Mouse (Mus musculus): Measurements from ENCODE around the gene Mpdu1.
"Not testable (repeated sequence)": the region's sequence is repeated elsewhere in the genome, so short reads cannot be mapped to it uniquely, and the experiment has no call there.

The Mpdu1 gene

DNA sequence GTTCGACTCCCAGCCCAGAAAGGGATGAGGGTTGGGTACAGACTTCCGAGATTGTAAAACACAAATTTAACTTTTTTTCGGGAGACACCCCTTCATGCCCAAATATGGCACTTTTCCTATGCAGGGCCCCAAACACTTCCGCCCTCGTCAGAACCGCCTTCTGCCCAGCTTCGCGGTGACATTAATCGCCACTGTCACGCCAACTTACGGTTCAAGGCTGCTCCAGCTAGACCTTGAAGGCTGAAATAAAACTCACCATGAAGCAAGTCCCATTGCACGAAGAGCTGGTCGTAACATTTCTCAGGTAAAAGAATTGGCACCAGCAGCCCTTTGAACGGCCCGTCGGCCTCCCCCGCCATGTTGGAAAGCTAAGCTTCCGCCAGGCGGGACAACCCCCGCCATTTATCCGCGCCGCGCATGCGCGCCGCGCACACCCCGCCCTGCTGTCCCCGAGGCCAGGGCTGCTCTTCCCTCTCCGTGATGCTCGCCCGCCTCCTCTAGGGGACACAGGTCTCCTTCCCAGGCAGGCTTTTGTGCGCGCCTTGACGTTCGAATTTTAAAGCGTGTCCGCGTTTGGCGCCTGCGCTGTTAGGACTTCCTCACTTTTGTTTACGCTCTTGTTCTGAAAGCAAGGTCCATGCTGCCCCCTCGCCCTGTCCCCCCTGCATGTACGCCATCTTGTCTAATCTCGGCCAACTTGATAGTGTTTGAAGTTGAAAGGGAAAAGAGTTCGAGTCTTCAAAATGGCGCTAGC lies at the start of gene Mpdu1:
Mpdu1 (minus strand) TSS at position 430 of the 754 bp plus-strand sequence.
- DNase-seq (ENCODE audit: low spot score in 2 of 2), result peak; percentile 93 to 95

DNA sequence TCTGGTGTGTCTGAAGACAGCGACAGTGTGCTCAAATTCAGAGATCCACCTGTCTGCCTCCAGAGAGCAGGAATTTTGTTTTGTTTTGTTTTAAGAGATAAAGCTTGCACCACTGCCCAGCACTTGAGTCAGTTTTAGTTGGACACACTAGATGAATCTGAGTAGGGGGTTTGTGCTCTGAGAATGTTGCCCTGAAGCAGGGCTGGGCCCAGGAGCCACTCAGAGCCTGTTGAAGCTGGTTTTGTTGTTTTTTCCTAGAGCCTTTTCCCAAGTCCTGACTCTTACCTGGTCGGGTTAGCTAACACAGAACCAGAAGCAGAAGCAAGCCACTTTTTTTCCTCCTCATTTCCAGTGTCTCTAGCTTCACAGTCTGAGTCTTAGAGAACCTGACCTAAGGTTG lies 48.6 kb upstream of the Mpdu1 start:
- DNase-seq (ENCODE audit: low spot score in 2 of 2), result no peak

DNA sequence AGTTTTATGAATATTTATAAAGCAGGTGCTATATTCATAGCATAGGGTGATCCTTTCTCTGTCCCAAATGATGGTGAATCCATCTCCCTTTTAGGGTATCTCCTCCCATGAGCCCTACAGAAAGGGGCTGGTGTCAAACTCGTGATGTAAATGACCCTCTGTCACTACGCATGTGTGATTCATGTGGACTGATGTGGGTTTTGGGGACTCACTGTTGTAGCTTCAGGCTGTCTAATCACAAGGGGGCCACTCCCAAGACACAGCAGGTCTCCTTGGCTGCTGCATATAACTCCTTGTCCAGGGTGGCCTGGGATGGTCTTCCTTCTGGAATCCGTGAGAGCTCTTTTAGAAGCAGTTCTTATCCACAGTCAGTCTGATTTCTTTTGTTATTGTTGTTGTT lies 48.0 kb upstream of the Mpdu1 start:
- no peak for DNase-seq (ENCODE audit: low spot score in 2 of 2)

- no peak for DNase-seq (ENCODE audit: low spot score in 2 of 2)
Observed at GRCm38 (mm10) chr11:69709554-69710446, 47.4 kb upstream of the Mpdu1 start.

- DNase-seq (ENCODE audit: low spot score in 2 of 2), result no peak
Observed at GRCm38 (mm10) chr11:69708614-69709265, 46.3 kb upstream of the Mpdu1 start.

GRCm38 (mm10) chr11:69707873-69708381 lies 45.5 kb upstream of the Mpdu1 start:
- DNase-seq (ENCODE audit: low spot score in 2 of 2), result no peak

DNA sequence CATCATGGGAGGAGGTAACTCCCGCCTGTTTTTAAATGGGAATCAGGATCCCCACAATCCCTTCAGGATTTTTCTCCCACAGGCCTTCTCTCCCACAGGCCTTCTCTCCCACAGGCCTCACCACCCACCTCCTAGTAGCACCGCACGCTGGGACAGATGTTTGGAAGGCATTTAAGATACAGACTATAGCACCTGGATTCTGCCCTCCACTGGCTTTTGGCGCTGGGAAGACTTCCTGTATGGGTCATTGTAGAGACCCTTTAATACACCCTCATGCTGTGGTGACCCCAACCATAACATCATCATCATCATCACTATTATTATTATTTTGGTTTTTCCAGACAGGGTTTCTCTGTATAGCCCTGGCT lies 45.0 kb upstream of the Mpdu1 start:
- DNase-seq (ENCODE audit: low spot score in 2 of 2), result no peak

GRCm38 (mm10) chr11:69706775-69707479 lies 44.5 kb upstream of the Mpdu1 start:
- DNase-seq (ENCODE audit: low spot score in 2 of 2), result peak in 1 of 2 experiments; percentile 35

GRCm38 (mm10) chr11:69704613-69705010 lies 42.2 kb upstream of the Mpdu1 start:
- no peak for DNase-seq (ENCODE audit: low spot score in 2 of 2)

GRCm38 (mm10) chr11:69703814-69704612 lies 41.6 kb upstream of the Mpdu1 start:
- DNase-seq (ENCODE audit: low spot score in 2 of 2), result no peak

DNA sequence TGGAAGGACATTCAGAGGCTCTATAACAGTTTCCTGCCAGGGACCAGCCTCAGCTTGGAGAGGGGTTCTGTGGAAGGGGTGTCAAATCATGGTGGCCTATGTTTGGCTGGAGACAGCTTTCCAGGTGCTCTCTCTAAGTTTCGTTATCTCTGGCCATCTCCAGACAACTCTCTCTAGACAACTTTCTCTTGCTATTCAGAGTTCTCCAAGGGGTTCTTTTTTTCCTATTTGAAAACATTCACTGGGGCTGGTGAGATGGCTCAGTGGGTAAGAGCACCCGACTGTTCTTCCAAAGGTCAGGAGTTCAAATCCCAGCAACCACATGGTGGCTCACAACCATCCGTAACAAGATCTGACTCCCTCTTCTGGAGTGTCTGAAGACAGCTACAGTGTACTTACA lies 40.9 kb upstream of the Mpdu1 start:
- DNase-seq (ENCODE audit: low spot score in 2 of 2), result not testable (repeated sequence)

GRCm38 (mm10) chr11:69702886-69703285 lies 40.4 kb upstream of the Mpdu1 start:
- DNase-seq (ENCODE audit: low spot score in 2 of 2), result not testable (repeated sequence)

- no peak for DNase-seq (ENCODE audit: low spot score in 2 of 2)
Observed at GRCm38 (mm10) chr11:69699595-69699994, 37.2 kb upstream of the Mpdu1 start.

- DNase-seq (ENCODE audit: low spot score in 2 of 2), result no peak
Observed at GRCm38 (mm10) chr11:69698574-69698973, 36.1 kb upstream of the Mpdu1 start.

GRCm38 (mm10) chr11:69697396-69697795 lies 35.0 kb upstream of the Mpdu1 start:
- DNase-seq (ENCODE audit: low spot score in 2 of 2), result no peak

DNA sequence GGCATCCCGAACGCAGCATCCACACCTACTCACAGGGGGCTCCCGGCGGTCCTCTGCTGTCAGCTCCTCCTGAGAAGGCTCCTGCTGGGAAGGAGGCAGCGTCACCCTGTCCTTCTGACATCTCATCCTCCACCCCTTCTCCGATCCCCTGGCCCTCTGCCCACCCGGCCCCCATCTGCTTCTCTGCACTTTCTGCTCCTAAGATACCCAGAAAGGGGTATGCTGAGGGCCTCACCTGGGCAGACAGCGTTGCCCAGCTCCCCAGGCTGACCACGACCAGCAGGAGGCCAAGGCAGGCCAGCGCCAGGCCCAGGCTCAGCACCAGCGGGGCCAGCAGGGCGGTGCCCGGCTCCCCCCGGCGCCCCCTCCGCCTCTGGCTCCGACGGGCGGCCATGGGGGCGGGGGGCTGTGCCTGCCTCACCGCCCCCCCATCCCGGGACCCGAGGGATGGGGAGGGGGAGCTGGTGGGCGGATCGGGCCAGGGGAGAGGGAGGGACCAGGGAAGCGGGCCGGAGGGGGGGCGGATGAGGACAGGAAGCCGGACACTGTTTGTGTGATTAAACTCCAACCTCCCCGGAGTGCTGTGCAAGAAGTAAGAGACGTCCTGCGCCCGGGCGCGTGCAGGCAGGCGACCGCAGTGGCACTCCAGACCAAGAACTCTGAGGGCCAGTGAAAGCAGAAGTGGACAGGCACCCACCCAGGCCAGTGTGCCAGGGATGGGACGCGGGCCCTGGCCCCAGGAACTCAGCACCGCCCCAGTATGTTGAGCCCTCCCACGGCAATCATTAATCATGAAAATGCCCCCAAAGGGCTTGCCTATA lies 33.1 kb upstream of the Mpdu1 start, which contains the start of the genes Tnfsf12 and Tnfsfm13:
Tnfsf12 (minus strand) TSS at position 489 of the 821 bp plus-strand sequence.
Tnfsfm13 (minus strand) TSS at position 738 of the 821 bp plus-strand sequence.
- peak; percentile 78 to 81 for DNase-seq (ENCODE audit: low spot score in 2 of 2)

- no peak for DNase-seq (ENCODE audit: low spot score in 2 of 2)
Observed at GRCm38 (mm10) chr11:69695046-69695360, 32.6 kb upstream of the Mpdu1 start.

DNA sequence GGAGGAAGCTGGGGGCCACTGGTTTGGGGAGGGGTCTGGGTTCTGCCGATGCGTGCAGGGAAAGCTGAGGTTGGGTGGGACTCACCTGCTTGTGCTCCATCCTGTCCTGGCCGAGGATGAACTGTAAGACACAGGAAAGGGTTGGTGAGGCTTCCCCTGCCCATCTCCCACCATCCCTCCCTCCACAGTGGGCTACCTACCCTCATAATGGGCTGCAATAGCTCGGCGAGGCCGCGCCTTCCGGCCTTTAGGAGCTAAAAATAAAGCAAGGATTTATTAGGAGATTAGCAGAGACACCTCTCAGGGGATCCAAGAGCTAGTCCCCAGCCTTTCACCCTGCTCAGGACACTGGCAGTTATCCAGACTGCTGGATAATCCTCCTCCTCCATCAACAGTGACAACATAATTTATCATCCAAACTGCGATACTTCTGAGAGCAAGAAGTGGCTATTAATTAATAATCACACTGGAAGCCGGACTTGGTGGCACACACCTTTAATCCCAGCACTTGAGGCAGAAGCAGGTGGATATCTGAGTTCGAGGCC lies 31.1 kb upstream of the Mpdu1 start:
- DNase-seq (ENCODE audit: low spot score in 2 of 2), result no peak

DNA sequence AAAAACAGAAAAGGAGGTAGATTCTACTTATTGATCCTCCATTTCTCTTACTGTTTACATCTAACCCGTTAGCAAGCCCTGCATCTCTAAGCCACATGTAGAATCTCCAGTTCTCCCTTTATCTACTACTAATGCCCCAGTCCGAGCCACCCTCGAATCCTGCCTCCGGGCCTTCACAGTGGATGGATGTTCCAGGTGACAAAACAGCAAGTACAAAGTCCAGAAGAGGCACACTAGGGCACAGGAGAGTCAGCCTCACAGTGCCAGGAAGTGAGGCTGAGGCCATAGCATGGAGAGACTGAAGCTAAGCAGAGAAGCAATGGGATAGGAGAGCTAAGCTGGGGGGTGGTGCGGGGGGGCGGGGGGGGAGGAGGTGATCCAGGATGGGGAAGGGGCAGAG lies 30.4 kb upstream of the Mpdu1 start:
- no peak for DNase-seq (ENCODE audit: low spot score in 2 of 2)

Data from urinary bladder, postnatal 4 days (tissue).